Mouse (Mus musculus): Measurements from ENCODE around the gene Spatc1l. TPM values are rescaled to one million over a fixed set of nuclear protein-coding genes. Genes with fewer than 3 reads are reported as not detected.

Spatc1l gene
- polyA plus RNA-seq (2012; rRNA removed): 0.05 and 0.08 TPM in 2 replicates

GRCm38 (mm10) chr10:76561972-76562371 is at the start of gene Spatc1l:
Gene Spatc1l (plus strand): TSS chr10:76562272.

GRCm38 (mm10) chr10:76531375-76531774 is 30.7 kb upstream of the Spatc1l start, which contains the start of gene Lss:
Gene Lss (plus strand): TSS chr10:76531588.

GRCm38 (mm10) chr10:76575374-76575773 is 13.3 kb downstream of the Spatc1l start, which contains the start of gene Ftcd:
Gene Ftcd (plus strand): TSS chr10:76575648.

Other genes starting within 250 kb of the Spatc1l start
- 1.8 TPM in 2 replicates for gene Dip2a, start 217.0 kb upstream of the Spatc1l start, polyA plus RNA-seq (2012; rRNA removed)
- gene AC141477.1, start 121.8 kb upstream of the Spatc1l start, polyA plus RNA-seq (2012; rRNA removed): not detected in 2 replicates
- gene Pcnt, start 119.5 kb upstream of the Spatc1l start, polyA plus RNA-seq (2012; rRNA removed): 18.5 and 20.9 TPM in 2 replicates
- not detected in 2 replicates for gene 2610028H24Rik, start 113.2 kb upstream of the Spatc1l start, polyA plus RNA-seq (2012; rRNA removed)
- gene Mcm3ap, start 93.3 kb upstream of the Spatc1l start, polyA plus RNA-seq (2012; rRNA removed): 11.1 and 12.2 TPM in 2 replicates
- gene Ybey, start 93.2 kb upstream of the Spatc1l start, polyA plus RNA-seq (2012; rRNA removed): 1.4 and 1.5 TPM in 2 replicates
- 28.7 and 31.6 TPM in 2 replicates for gene Lss, start 30.7 kb upstream of the Spatc1l start, polyA plus RNA-seq (2012; rRNA removed)
- 22.2 and 30.1 TPM in 2 replicates for gene Ftcd, start 13.4 kb downstream of the Spatc1l start, polyA plus RNA-seq (2012; rRNA removed)
- gene Col6a2, start 61.4 kb downstream of the Spatc1l start, polyA plus RNA-seq (2012; rRNA removed): 4.3 and 8.4 TPM in 2 replicates
- gene Col6a1, start 163.9 kb downstream of the Spatc1l start, polyA plus RNA-seq (2012; rRNA removed): 4.5 and 8.8 TPM in 2 replicates

Measured in liver, embryonic 14 days (tissue).